Mouse (Mus musculus): ENCODE measurements at regions not wholly inside any gene's neighbourhood (a gene's known extent, or its start where the extent isn't known, plus 50 kb on each side); places are given as distances from the start of the nearest gene placed in this dataset.

DNA sequence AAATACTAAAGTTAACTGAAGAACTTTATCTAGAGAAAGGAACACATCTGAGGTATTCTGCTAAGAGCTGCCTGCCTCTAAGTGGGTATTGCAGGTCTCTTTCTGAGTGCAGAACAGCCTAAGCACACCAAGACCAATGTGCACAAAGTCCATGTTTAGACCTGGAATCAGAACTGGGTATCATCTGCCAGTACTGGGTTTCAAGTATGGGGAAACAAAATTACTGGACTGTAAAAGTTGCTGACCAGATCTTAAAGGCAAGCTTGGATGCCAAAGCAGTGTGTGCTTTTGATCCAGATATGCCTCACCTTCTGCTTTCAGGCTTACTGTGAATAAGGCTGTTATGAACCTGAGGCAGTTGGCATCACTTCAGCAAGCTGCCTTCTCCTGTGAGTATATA, 579.9 kb upstream of the Luzp2 start:
- peak; percentile 15 for DNase-seq

Data from kidney, adult 11 months (tissue).